Mouse (Mus musculus) inflammation-experienced regulatory T-cells, adult 6 months (primary cell): ENCODE measurements around the gene AI593442. TPM values are rescaled to one million over a fixed set of nuclear protein-coding genes. Genes with fewer than 3 reads are reported as not detected.

Experiments used
- ATAC-seq: one replicate; pipeline ENCODE4 v1.8.0; 2017
- polyA plus RNA-seq, 3 experiments: library from polyadenylated mRNA; unstranded; fragments of 100-300 nt; shearing (Covaris generic); gene quantifications; one replicate each; pipeline ENCODE4 v1.2.1; 2017

Gene AI593442
- polyA plus RNA-seq = under 1 TPM in 1 of 3 experiments, not detected in 2; 0.12 TPM

GRCm38 (mm10) chr9:52679362-52679947 lies at the start of gene AI593442:
TSS of gene AI593442 (minus strand) at chr9:52679780.
- ATAC-seq = no peak

DNA sequence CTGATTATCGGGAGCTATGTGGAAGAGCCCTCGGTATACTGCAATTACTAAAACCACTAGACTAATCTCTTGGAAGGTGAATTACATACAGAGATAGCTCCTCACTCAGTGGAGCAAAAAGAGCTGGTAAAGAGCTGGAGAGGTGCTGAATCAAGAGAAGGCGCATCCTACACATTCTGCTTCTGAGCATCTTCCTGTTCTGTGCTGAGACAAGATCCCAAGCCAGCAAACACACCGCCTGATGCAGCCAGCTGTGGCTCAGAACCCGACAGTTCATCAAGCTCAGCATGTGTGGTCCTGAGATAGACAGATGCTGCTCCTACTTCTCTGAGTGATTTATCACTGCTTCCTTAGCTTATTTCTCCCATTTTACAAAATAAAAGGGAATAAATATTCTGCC lies 49.2 kb upstream of the AI593442 start:
- ATAC-seq = no peak

GRCm38 (mm10) chr9:52722626-52723025 lies 43.0 kb upstream of the AI593442 start:
- ATAC-seq = no peak

DNA sequence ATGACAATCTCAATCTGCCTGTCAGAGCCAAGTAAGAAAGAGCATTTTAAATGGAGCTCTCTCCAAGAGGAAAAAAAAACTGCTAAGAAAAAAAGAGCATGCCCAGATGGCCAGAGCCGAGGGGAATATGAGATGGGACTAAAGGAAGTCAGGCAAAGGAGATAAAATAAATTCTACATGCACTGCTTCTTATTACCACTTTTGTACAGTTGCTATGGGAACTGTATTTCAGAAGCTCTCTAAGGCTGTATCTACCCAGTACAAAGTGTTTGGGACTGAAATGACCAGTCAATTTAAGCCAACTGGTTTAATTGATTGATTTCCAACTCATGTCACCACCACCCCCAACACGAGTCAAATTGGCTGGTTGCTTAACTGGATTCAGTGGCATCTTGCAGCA lies 40.0 kb upstream of the AI593442 start:
- ATAC-seq = no peak

DNA sequence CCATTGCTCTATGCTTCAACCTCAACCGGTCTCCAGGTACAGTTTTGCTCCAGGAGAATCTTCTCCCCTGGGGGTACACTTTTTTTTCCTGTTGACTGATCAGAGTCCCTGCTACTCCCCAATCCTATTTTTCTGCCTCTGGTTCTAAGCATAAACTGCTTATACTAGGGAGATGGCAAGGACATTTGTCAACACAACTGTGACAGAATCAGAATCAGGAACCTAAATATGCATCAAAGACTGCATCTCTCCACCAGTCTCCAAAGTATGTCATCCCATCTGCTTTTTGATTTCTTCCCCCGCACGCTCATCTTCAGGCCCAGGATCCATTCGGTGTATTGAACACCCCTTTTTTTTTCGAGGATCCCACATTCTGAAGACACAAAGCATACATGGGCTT lies 456 bp upstream of the AI593442 start:
- ATAC-seq = no peak

GRCm38 (mm10) chr9:52678839-52679215 lies 753 bp downstream of the AI593442 start:
- no peak for ATAC-seq

DNA sequence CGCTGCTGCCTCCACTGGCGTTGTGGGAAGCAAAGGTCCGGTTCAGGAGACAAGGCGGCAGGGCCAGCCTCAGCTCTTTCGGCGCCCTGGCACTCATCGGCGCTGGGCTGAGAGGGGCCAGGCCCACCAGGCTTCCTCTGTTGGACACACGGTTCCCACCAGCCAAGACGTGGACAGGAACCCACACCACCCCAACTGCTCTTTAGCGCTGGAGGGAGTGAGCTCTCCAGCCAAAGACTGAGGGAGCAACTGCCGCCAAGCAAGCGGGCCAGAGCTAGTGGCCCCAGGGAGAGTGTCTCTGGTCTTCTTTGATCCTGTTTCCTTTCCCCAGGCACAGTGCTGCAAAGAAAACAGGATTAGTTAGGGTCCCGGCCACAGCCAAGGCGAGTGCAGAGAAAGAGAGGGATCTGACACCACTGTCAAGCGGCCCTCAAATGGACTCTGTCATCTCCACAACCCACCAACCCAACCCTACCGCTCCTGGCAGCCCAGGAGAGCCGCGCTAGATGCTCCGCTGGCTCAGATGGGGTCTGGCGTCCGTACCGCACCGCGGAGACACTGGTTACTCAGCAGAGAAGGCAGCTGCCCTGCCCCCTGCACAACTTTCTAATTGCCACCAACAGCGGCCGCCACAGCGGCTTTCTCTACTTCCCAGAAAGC lies 1.3 kb downstream of the AI593442 start:
- no peak for ATAC-seq

DNA sequence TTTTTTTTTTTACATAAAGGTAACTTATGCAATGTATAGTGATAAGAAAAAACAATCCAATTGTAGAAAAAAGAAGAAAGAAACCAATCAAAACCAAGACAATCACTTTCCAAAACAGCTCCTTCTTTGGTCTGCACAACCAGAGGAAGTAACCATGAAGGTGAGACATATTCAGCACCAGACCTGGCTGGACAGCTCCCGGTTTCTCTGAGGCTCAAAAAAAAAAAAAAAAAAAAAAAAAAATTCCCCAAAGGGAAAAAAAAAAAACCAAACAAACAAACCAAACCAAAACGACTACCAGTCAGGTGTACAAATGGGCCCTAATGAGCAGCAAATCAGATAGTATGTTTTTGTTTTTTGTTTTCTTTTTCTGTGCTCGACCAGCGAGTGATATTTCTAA lies 3.0 kb downstream of the AI593442 start:
- ATAC-seq = no peak

DNA sequence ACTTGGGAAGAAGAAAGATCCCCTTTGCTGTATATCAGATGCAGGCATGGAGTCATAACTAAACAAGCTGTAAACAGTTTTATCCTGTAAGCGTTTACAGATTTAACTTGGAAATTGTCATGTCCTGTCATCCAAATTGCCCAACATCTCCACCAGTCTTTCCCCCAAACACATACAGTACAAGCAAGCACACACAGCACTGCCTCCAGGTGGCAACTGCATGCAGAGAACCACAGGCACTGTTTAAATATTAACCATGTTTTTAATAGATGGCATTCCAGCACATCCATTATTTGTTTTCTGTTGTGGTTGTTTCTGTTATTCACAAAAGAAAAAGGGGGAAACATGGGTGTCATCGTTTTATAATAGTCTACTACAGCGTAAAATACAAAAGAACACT lies 3.6 kb downstream of the AI593442 start:
- ATAC-seq = no peak

DNA sequence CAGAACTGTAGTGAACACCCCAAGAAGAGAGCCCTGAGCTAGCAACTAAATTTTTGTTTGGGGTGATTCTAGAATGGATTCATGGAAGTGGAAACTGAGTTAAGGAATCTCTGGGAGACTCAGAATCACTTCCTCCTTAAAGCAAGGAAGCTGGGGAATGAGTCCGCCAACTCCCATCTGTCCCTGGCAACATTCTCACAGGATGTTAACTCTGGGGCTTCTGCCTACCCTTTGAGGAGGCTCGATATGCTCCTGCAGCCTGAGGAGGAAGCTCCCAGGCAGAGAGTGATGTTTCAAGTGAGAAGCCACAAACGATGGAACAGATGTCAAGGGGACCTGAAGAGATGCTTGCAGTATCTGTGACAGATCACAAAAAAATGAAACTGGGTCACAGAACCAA lies 18.2 kb downstream of the AI593442 start:
- no peak for ATAC-seq

DNA sequence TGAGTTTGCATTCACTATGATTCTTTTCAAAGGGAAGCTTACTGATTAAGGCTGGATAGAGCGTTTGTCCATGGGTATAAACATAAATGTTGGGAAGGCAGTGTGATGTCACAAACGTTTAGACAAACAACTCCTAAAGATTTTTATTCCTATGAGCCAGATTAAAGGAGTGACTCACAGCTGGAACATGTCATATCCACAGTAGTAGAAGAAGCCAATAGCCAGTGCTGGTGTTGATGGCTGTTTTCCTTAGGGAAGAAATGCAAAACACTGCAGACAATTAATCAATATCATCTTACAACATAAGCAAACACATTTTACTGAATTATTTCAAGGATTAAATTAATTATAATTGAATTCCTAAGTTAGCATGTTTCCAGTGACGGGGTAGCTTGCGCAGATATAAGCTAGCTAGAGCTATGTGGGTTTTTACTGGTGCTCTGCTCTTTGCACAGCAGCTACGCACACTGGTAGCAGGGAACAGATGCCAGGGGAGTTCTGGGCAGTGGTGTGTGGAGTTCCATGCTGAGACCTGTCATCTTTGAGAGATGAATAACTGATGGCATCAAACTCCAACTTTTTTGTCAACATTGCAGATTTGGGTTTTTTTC lies 29.1 kb downstream of the AI593442 start:
- no peak for ATAC-seq

DNA sequence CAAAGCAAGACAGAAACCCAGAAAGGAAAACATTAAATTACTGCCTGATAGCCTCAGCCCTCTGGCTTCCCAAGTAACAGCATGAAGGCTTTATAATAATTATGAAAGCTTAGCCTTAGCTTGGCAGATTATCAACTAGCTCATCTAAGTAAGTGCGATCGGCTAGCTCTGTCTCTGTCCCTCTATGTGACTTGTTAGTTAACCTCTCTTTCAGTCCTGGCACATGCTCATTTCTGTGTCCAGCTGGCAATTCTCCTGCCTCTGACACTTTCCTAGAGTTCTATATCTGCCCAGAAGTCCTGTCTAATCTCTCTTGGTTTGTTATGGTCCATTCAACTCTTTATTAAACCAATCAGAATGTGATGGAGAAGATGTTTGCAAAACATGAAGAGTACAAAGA lies 34.3 kb downstream of the AI593442 start:
- no peak for ATAC-seq

GRCm38 (mm10) chr9:52644626-52645025 lies 35.0 kb downstream of the AI593442 start:
- no peak for ATAC-seq

- no peak for ATAC-seq
These were observed 35.4 kb downstream of the AI593442 start for GRCm38 (mm10) chr9:52644156-52644555.

DNA sequence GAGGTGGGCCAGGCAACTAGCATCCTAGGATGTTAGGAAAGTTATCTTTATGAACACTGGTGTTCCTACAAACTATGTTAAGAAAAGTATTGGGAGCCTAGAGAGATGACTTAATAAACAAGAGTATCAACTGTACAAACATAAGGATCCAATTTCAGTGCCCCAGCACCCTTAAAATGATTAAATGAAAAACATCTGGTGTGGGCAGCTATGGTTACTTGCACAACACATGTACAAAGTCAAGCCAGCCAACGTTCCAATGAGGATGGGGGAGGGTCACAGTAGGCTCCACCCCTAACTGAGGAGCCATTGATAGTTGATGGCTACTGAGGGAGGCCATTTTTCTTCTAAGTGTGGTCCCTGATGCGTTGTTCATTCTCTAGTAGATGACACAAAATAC lies 43.6 kb downstream of the AI593442 start:
- no peak for ATAC-seq

DNA sequence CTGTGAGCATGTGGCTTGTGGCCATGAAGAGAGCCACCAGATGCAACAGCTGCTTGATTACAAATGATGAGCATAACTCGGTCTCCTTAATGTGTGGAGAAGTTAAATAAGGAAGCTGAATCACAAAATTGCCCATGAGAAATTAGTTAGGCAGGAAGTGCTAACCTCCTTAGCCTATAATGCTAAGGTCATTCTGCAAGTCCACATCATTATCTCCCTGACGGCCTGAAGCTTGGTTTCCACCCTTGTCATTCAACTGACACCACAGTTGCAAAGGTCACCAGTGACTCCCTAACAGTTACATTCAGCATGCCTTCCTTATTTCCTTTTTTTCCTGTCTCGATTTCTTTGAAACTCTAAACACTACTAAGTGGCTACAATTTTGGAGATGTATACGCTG lies 55.7 kb downstream of the AI593442 start:
- ATAC-seq = no peak
